Mouse (Mus musculus) cerebellum, adult 2 months (tissue): ENCODE data around the gene Emilin1. TPM values are rescaled to one million over a fixed set of nuclear protein-coding genes. Genes with fewer than 3 reads are reported as not detected.

Source experiments
- DNase-seq, 2 experiments: peaks; one replicate each; pipeline ENCODE4 v3.0.0; 2021
- H3K27ac ChIP-seq: fragments of 200-500 bp; 2 replicates; pipeline ENCODE4 v1.5.1; 2012; ENCODE audit warnings: low read length, control low read depth, inconsistent platforms; ENCODE audit not compliant: insufficient read depth
- H3K27me3 ChIP-seq: fragments of 200-500 bp; 2 replicates; pipeline ENCODE4 v1.6.1; 2012; ENCODE audit warnings: inconsistent platforms, mild to moderate bottlenecking, low read length, moderate library complexity; ENCODE audit not compliant: control insufficient read depth, insufficient read depth
- H3K4me1 ChIP-seq: fragments of 200-500 bp; 2 replicates; pipeline ENCODE4 v1.6.1; 2011; ENCODE audit warnings: low read length; ENCODE audit not compliant: control insufficient read depth, insufficient read depth
- H3K4me3 ChIP-seq: fragments of 200-500 bp; replicated peaks from 2 replicates; pipeline ENCODE3; 2011; ENCODE audit warnings: mild to moderate bottlenecking, low read depth, low read length, control low read depth; ENCODE audit not compliant: insufficient read depth
- CTCF ChIP-seq: fragments of 200-500 bp; IDR thresholded peaks from 2 replicates; pipeline ENCODE4 v1.5.1; 2011; ENCODE audit warnings: low read depth, mild to moderate bottlenecking, control low read depth, low read length, moderate library complexity, borderline replicate concordance; ENCODE audit not compliant: insufficient read depth
- POLR2A ChIP-seq: fragments of 200-500 bp; IDR thresholded peaks from 2 replicates; pipeline ENCODE4 v1.6.1; 2011; ENCODE audit warnings: low read length, control low read depth, borderline replicate concordance; ENCODE audit not compliant: insufficient read depth
- WGBS: fragments of 180-500 bp; shearing (Covaris S2); methylation state at CpG from one replicate; pipeline ENCODE4 v1.1.7; 2018; 5-methylcytosine and 5-hydroxymethylcytosine counted together
- polyA plus RNA-seq: library from polyadenylated mRNA; depleted of rRNA; stranded (reverse); fragments of >200 nt; gene quantifications from 2 replicates; pipeline ENCODE4 v1.2.3, GENCODE M21; 2012

Gene Emilin1
- polyA plus RNA-seq, 1 experiment = 1.7 TPM

- TF ChIP-seq POLR2A (no peak), CTCF (no peak)
- H3K27me3 ChIP-seq = no peaks in the 10 kb centered on the region
- whole genome bisulfite sequencing = 67% methylated on average over 8 of the region's 8 CpGs
These were observed 11.4 kb downstream of the Emilin1 start for GRCm38 (mm10) chr5:30924614-30925013.

DNA sequence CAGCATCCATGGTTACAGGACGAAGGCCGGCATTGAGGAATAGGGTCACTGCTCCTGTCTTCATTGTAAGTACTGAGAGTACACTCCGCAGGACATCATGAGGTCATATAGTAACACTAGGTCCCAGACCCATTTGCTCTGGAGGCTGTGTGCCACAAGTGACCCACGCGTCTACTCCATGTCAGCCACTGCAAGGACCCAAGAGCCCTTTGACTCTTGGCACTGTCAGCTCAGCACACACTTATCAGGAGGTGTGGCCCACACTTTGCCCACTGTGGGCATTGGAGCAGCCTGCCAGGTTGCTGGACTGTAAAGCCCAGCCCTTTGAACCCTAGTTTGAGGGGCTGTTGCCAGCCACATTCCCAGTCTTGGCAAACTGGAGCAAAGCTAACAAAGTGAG is 12.0 kb downstream of the Emilin1 start:
- no peaks in the 10 kb centered on the region for H3K27me3 ChIP-seq
- H3K4me3 ChIP-seq = no peak overlapping the region
- no peak overlapping the region for H3K27ac ChIP-seq
- no peak for DNase-seq
- no peak for TF ChIP-seq POLR2A
- H3K4me1 ChIP-seq = 0 out of 2 replicates have a peak, but pooled peaks cover under 1% of the 10 kb centered on the region
- 86% methylated on average over 5 of the region's 5 CpGs for WGBS

More at GRCm38 (mm10) chr5:30924614-30925013, 11.4 kb downstream of the Emilin1 start:
- no peaks in the 10 kb centered on the region for H3K4me1 ChIP-seq
- H3K4me3 ChIP-seq = no peak overlapping the region
- no peak overlapping the region for H3K27ac ChIP-seq
- no peak for DNase-seq

GRCm38 (mm10) chr5:30926073-30926472 is 12.9 kb downstream of the Emilin1 start:
- H3K4me3 ChIP-seq = no peak overlapping the region
- no peak overlapping the region for H3K27ac ChIP-seq
- no peak for DNase-seq
- no peaks in the 10 kb centered on the region for H3K27me3 ChIP-seq
- 0 out of 2 replicates have a peak, but pooled peaks cover 3% of the 10 kb centered on the region for H3K4me1 ChIP-seq
- TF ChIP-seq POLR2A (no peak), CTCF (no peak)
- WGBS = 61% methylated on average over 2 of the region's 2 CpGs

DNA sequence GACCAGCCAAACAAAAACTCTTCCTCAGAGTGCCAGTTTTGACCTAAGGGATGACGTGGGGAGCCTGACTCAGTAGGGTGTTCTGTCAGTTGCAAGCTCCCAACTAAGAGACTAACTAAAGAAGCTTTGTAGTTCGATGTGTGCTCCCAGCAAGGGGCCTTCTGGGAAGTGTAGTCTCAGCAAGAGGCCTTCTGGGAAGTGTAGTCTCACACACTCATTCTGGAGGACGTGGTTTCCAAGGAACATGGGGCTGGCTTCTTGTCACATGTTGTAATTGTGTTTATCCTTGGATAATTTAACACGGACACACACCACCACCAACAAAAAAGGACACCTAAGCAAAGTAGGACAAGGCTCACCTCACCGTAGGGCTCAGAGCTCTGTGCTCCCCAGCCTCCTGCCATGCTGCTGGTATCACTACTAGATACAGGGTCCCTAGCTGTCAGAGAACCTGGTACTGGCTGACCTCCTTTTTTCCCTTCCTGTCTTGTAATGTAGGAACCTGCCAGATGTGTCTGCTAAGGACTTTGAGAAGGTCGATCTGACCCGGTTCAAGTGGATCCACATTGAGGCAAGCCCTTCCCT is 14.8 kb downstream of the Emilin1 start:
- 0 out of 2 replicates have a peak, but pooled peaks cover 3% of the 10 kb centered on the region for H3K4me1 ChIP-seq
- DNase-seq = peak; percentile 38 to 57
- WGBS = 39% methylated on average over 7 of the region's 7 CpGs
- no peak for TF ChIP-seq POLR2A
- TF ChIP-seq CTCF = no peak
- no peaks in the 10 kb centered on the region for H3K27me3 ChIP-seq
- H3K27ac ChIP-seq = no peak overlapping the region
- no peak overlapping the region for H3K4me3 ChIP-seq

DNA sequence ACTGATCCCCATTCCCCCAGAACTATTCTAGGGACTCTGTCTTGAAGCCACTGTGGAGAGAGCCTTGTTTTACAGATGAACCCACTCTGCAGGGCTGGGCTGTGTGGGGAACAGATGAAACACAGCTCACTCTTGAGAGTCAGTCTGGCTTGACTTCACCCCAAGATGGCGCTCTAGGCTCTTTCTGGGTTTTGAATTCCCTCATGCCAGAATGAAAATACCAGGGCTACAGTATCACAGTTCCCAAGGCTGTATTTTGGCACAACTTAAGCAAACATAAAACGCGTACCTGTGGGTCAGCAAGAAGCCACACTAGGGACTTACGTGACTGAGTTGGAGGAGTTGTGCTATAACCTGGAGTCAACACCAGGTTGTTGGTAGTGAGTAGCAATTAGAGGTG is 16.9 kb downstream of the Emilin1 start:
- TF ChIP-seq CTCF = peak; percentile 85
- TF ChIP-seq POLR2A = no peak
- Histone ChIP-seq H3K4me3 (no peak overlapping the region), H3K27me3 (no peaks in the 10 kb centered on the region), H3K27ac (no peak overlapping the region), H3K4me1 (0 out of 2 replicates have a peak, but pooled peaks cover 3% of the 10 kb centered on the region)
- 9% methylated on average over 4 of the region's 4 CpGs for WGBS
- peak; percentile 79 to 83 for DNase-seq

- 37% methylated on average over 6 of the region's 6 CpGs for WGBS
- no peak for DNase-seq
- Histone ChIP-seq H3K4me3 (no peak overlapping the region), H3K27ac (no peak overlapping the region), H3K27me3 (no peaks in the 10 kb centered on the region), H3K4me1 (0 out of 2 replicates have a peak, but pooled peaks cover 3% of the 10 kb centered on the region)
- TF ChIP-seq CTCF (no peak), POLR2A (no peak)
These were observed 17.6 kb downstream of the Emilin1 start for GRCm38 (mm10) chr5:30930846-30931245.

DNA sequence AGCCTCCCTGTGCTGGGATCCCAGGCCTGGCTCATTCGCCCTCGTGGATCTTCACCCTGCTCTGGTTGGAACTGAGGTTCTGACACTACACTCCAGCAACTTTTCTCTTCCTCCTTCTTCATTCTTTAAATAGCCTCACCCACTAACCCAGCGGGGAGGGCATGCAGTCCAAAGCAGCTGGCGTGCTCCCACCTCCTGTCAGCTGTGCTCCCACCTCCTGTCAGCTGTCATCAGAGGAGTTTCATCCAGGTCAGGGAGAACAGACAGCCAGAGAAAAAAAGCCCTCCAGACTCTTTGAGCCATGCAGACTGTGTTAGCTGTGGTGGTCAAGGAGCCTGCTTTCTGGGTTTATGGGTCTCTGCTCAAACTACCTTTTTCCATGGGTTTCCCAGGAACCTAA is 18.2 kb downstream of the Emilin1 start:
- DNase-seq = no peak
- WGBS = 73% methylated on average over 4 of the region's 4 CpGs
- no peak for TF ChIP-seq POLR2A
- TF ChIP-seq CTCF = no peak
- Histone ChIP-seq H3K4me3 (no peak overlapping the region), H3K4me1 (0 out of 2 replicates have a peak, but pooled peaks cover 3% of the 10 kb centered on the region), H3K27me3 (no peaks in the 10 kb centered on the region), H3K27ac (no peak overlapping the region)

DNA sequence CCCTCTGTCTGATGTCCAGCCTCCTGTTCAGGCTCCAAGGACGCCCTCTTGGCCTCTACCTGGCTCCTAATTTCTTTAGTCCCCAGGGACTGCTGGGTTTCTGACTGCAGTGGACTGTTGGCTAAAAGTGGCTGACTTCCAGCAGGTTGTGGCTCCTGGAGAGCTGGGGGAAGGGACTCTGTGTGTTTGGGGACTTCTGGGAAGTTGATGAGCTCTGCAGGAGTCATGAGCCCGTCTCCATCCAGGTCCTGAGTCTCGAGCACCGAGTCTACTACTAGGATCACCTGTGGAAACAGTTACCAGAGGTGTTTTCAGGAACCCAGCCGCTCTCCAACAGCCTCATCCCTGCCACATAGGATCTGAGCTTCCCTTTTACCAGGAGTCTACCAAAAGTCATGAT is 20.5 kb downstream of the Emilin1 start:
- peak in 1 of 2 experiments; percentile 5 for DNase-seq
- no peak overlapping the region for H3K27ac ChIP-seq
- no peak overlapping the region for H3K4me3 ChIP-seq
- 0 out of 2 replicates have a peak, but pooled peaks cover 3% of the 10 kb centered on the region for H3K4me1 ChIP-seq
- 69% methylated on average over 5 of the region's 5 CpGs for WGBS
- no peaks in the 10 kb centered on the region for H3K27me3 ChIP-seq
- TF ChIP-seq POLR2A = no peak
- TF ChIP-seq CTCF = no peak
